Mouse (Mus musculus) G1E (cell line): Measurements from ENCODE around the gene Rab3il1. TPM values are rescaled to one million over a fixed set of nuclear protein-coding genes. Genes with fewer than 3 reads are reported as not detected.

Experiments used
- ATAC-seq: 2 replicates; pipeline ENCODE4 v1.8.0; 2016; ENCODE audit warnings: mild to moderate bottlenecking; ENCODE audit not compliant: insufficient number of reproducible peaks, poor library complexity, low FRiP score, severe bottlenecking; ENCODE audit errors: extremely low read depth
- DNase-seq: peaks from one replicate; pipeline ENCODE4 v3.0.0; 2012; ENCODE audit warnings: low spot score
- H3K27me3 ChIP-seq: 2 replicates; pipeline ENCODE4 v1.6.1; 2012; ENCODE audit warnings: mild to moderate bottlenecking, low read length, inconsistent platforms; ENCODE audit not compliant: insufficient read depth
- H3K36me3 ChIP-seq: replicated peaks from 2 replicates; pipeline ENCODE3; 2012; ENCODE audit warnings: mild to moderate bottlenecking, inconsistent platforms
- H3K4me1 ChIP-seq: 2 replicates; pipeline ENCODE4 v1.6.1; 2012; ENCODE audit warnings: low read depth, low read length, inconsistent platforms, mixed read lengths; ENCODE audit not compliant: insufficient read depth
- H3K4me3 ChIP-seq: 2 replicates; pipeline ENCODE4 v1.5.1; 2012; ENCODE audit warnings: low read depth, mild to moderate bottlenecking, inconsistent platforms, low read length, moderate library complexity, mixed read lengths
- H3K9me3 ChIP-seq: replicated peaks from 2 replicates; pipeline ENCODE4 v1.6.1; 2012; ENCODE audit warnings: inconsistent platforms
- CTCF ChIP-seq: IDR thresholded peaks from 2 replicates; pipeline ENCODE4 v1.5.1; 2012; ENCODE audit warnings: low read depth, low read length, inconsistent platforms, mixed read lengths
- GATA1 ChIP-seq: IDR thresholded peaks from 2 replicates; pipeline ENCODE4 v1.6.1; 2012; ENCODE audit warnings: borderline replicate concordance, low read length, inconsistent platforms, mixed read lengths
- GATA2 ChIP-seq: IDR thresholded peaks from 2 replicates; pipeline ENCODE4 v1.6.1; 2012; ENCODE audit warnings: low read depth, low read length, inconsistent platforms, borderline replicate concordance
- POLR2AphosphoS5 ChIP-seq: IDR thresholded peaks from 2 replicates; pipeline ENCODE4 v1.6.1; 2012; ENCODE audit warnings: low read depth, low read length, inconsistent platforms; ENCODE audit not compliant: insufficient replicate concordance
- TAL1 ChIP-seq: conservative IDR thresholded peaks from 2 replicates; pipeline ENCODE4 v1.6.1; 2012; ENCODE audit warnings: low read depth, low read length, inconsistent platforms, mixed read lengths
- polyA plus RNA-seq: library from polyadenylated mRNA; stranded (reverse); fragments of >175 nt; gene quantifications from 2 replicates; pipeline ENCODE4 v1.2.3, GENCODE M21; 2012
- total RNA-seq, 2 experiments: library from RNA; stranded (forward) in 1 of 2; stranded (reverse) in 1 of 2; fragments of 200-1000 nt in 1 of 2; fragments of >200 nt in 1 of 2; fragmentation: Nextera tagmentation in 1 of 2; gene quantifications; 2 replicates each; pipeline ENCODE4 v1.2.3; 2014 to 2017

Rab3il1 gene
- total and polyA plus RNA-seq, 3 experiments = 2.7 to 25.4 (median 4.2) TPM

- peaks cover 42% of the 10 kb centered on the region for H3K36me3 ChIP-seq
- H3K4me1 ChIP-seq = peaks cover 86% of the 10 kb centered on the region
- ATAC-seq = no peak
- peak overlapping the region; percentile 85 for H3K4me3 ChIP-seq
- H3K9me3 ChIP-seq = no peaks in the 10 kb centered on the region
- no peaks in the 10 kb centered on the region for H3K27me3 ChIP-seq
- DNase-seq = no peak
- TF ChIP-seq TAL1 = no peak
- TF ChIP-seq GATA2 = no peak
- no peak for TF ChIP-seq CTCF
- no peak for TF ChIP-seq POLR2AphosphoS5
- TF ChIP-seq GATA1 = no peak
Observed at GRCm38 (mm10) chr19:10042816-10043215, 41.3 kb downstream of the Rab3il1 start.

- no peak for DNase-seq
- H3K4me1 ChIP-seq = peaks cover 92% of the 10 kb centered on the region
- H3K9me3 ChIP-seq = no peaks in the 10 kb centered on the region
- peak overlapping the region; percentile 55; the same call in 1 of the 2 replicates for H3K4me3 ChIP-seq
- no peak for ATAC-seq
- TF ChIP-seq GATA1 = no peak
- TF ChIP-seq TAL1 = no peak
- no peak for TF ChIP-seq CTCF
- TF ChIP-seq GATA2 = no peak
- TF ChIP-seq POLR2AphosphoS5 = no peak
- no peaks in the 10 kb centered on the region for H3K27me3 ChIP-seq
- H3K36me3 ChIP-seq = peaks cover 49% of the 10 kb centered on the region
Observed at GRCm38 (mm10) chr19:10043643-10044042, 42.2 kb downstream of the Rab3il1 start.

GRCm38 (mm10) chr19:10045707-10046106, 44.2 kb downstream of the Rab3il1 start:
- peak overlapping the region; percentile 55; the same call in 1 of the 2 replicates for H3K4me3 ChIP-seq
- no peak for TF ChIP-seq GATA1
- TF ChIP-seq TAL1 = peak; percentile 66
- no peaks in the 10 kb centered on the region for H3K9me3 ChIP-seq
- H3K27me3 ChIP-seq = no peaks in the 10 kb centered on the region
- ATAC-seq (peak; percentile 59), DNase-seq (peak; percentile 67)
- peaks cover 98% of the 10 kb centered on the region for H3K4me1 ChIP-seq
- H3K36me3 ChIP-seq = peaks cover 67% of the 10 kb centered on the region

- peak overlapping the region; percentile 52; the same call in 1 of the 2 replicates for H3K4me3 ChIP-seq
- H3K36me3 ChIP-seq = peaks cover 73% of the 10 kb centered on the region
- TF ChIP-seq TAL1 (no peak), CTCF (no peak), GATA1 (no peak), GATA2 (no peak), POLR2AphosphoS5 (no peak)
- no peaks in the 10 kb centered on the region for H3K9me3 ChIP-seq
- peaks cover 97% of the 10 kb centered on the region for H3K4me1 ChIP-seq
- H3K27me3 ChIP-seq = no peaks in the 10 kb centered on the region
- no peak for ATAC-seq
- DNase-seq = no peak
Observed at GRCm38 (mm10) chr19:10046346-10046745, 44.9 kb downstream of the Rab3il1 start.

GRCm38 (mm10) chr19:10046983-10047382, 45.5 kb downstream of the Rab3il1 start:
- Histone ChIP-seq H3K36me3 (peaks cover 79% of the 10 kb centered on the region), H3K4me1 (peaks cover 93% of the 10 kb centered on the region), H3K27me3 (no peaks in the 10 kb centered on the region), H3K9me3 (no peaks in the 10 kb centered on the region), H3K4me3 (peak overlapping the region; percentile 32; the same call in 1 of the 2 replicates)
- TF ChIP-seq GATA2 = no peak
- no peak for TF ChIP-seq POLR2AphosphoS5
- TF ChIP-seq TAL1 = no peak
- TF ChIP-seq GATA1 = no peak
- no peak for TF ChIP-seq CTCF
- ATAC-seq (no peak), DNase-seq (no peak)

- ATAC-seq = no peak
- Histone ChIP-seq H3K9me3 (no peaks in the 10 kb centered on the region), H3K4me3 (no peak overlapping the region), H3K4me1 (peaks cover 87% of the 10 kb centered on the region), H3K27me3 (no peaks in the 10 kb centered on the region), H3K36me3 (peaks cover 87% of the 10 kb centered on the region)
- DNase-seq = no peak
- no peak for TF ChIP-seq GATA2
- no peak for TF ChIP-seq CTCF
- no peak for TF ChIP-seq TAL1
- TF ChIP-seq POLR2AphosphoS5 = no peak
Observed at GRCm38 (mm10) chr19:10049533-10049932, 48.1 kb downstream of the Rab3il1 start.

- Histone ChIP-seq H3K4me3 (no peak overlapping the region), H3K4me1 (peaks cover 87% of the 10 kb centered on the region), H3K27me3 (no peaks in the 10 kb centered on the region), H3K36me3 (peaks cover 92% of the 10 kb centered on the region), H3K9me3 (no peaks in the 10 kb centered on the region)
- DNase-seq (no peak), ATAC-seq (no peak)
- TF ChIP-seq GATA1 = no peak
- TF ChIP-seq CTCF = no peak
- TF ChIP-seq POLR2AphosphoS5 = no peak
- no peak for TF ChIP-seq TAL1
- no peak for TF ChIP-seq GATA2
Observed at GRCm38 (mm10) chr19:10050438-10050837, 49.0 kb downstream of the Rab3il1 start.
